Mouse (Mus musculus) forebrain, embryonic 12.5 days (tissue): Measurements from ENCODE around the gene Tmem156. TPM values are rescaled to one million over a fixed set of nuclear protein-coding genes. Genes with fewer than 3 reads are reported as not detected.
"Not testable (repeated sequence)": the region's sequence is repeated elsewhere in the genome, so short reads cannot be mapped to it uniquely, and the experiment has no call there.

ENCODE experiments used
- ATAC-seq: fragments of 200-750 bp; cut with Nextera tagmentation; 2 replicates; pipeline ENCODE4 v1.8.0; 2017; ENCODE audit warnings: moderate TSS enrichment; ENCODE audit not compliant: low FRiP score
- H3K27ac ChIP-seq: fragments of 300-500 bp; sonication (generic); 2 replicates; pipeline ENCODE4 v1.5.1; 2016; ENCODE audit warnings: mild to moderate bottlenecking
- H3K27me3 ChIP-seq: fragments of 300-500 bp; sonication (generic); 2 replicates; pipeline ENCODE4 v1.6.1; 2016; ENCODE audit warnings: mild to moderate bottlenecking
- H3K36me3 ChIP-seq: fragments of 300-500 bp; sonication (generic); replicated peaks from 2 replicates; pipeline ENCODE4 v1.6.1; 2016; ENCODE audit warnings: mild to moderate bottlenecking
- H3K4me1 ChIP-seq: fragments of 300-500 bp; sonication (generic); 2 replicates; pipeline ENCODE4 v1.6.1; 2016
- H3K4me2 ChIP-seq: fragments of 300-500 bp; sonication (generic); 2 replicates; pipeline ENCODE4 v1.6.1; 2016; ENCODE audit warnings: mild to moderate bottlenecking, moderate library complexity
- H3K4me3 ChIP-seq: fragments of 300-500 bp; sonication (generic); replicated peaks from 2 replicates; pipeline ENCODE4 v1.5.1; 2016; ENCODE audit warnings: mild to moderate bottlenecking
- H3K9ac ChIP-seq: fragments of 300-500 bp; sonication (generic); 2 replicates; pipeline ENCODE4 v1.6.1; 2016; ENCODE audit warnings: mild to moderate bottlenecking
- H3K9me3 ChIP-seq: fragments of 300-500 bp; sonication (generic); 2 replicates; pipeline ENCODE4 v1.6.1; 2016
- WGBS: fragments of 180-500 bp; shearing (Covaris S2); methylation state at CpG from one replicate; pipeline ENCODE4 v1.1.7; 2016; 5-methylcytosine and 5-hydroxymethylcytosine counted together
- polyA plus RNA-seq: library from polyadenylated mRNA; unstranded; fragments of >200 nt; fragmentation: Nextera tagmentation; extraction: Ambion mirVana; gene quantifications from 2 replicates; pipeline ENCODE4 v1.2.1, GENCODE M21; 2016

Gene Tmem156
- polyA plus RNA-seq, 1 experiment from 2014 or later: not detected

- no peaks in the 10 kb centered on the region for H3K9me3 ChIP-seq
- 0 out of 2 replicates have a peak, but pooled peaks cover 4% of the 10 kb centered on the region for H3K36me3 ChIP-seq
- WGBS: 93% methylated on average over 6 of the region's 6 CpGs
- H3K4me3 ChIP-seq: no peak overlapping the region
- no peak overlapping the region for H3K9ac ChIP-seq
- no peak for ATAC-seq
- no peaks in the 10 kb centered on the region for H3K27me3 ChIP-seq
- H3K4me2 ChIP-seq: no peak overlapping the region
- peaks cover under 1% of the 10 kb centered on the region; the same call in 1 of the 2 replicates for H3K4me1 ChIP-seq
- no peak overlapping the region for H3K27ac ChIP-seq
Observed at GRCm38 (mm10) chr5:65113323-65113722, 21.4 kb upstream of the Tmem156 start.

GRCm38 (mm10) chr5:65112225-65112624 lies 20.3 kb upstream of the Tmem156 start:
- not testable (repeated sequence) for H3K4me2 ChIP-seq, H3K4me3 ChIP-seq, H3K9me3 ChIP-seq, H3K36me3 ChIP-seq, H3K4me1 ChIP-seq, ATAC-seq, H3K9ac ChIP-seq, H3K27ac ChIP-seq, H3K27me3 ChIP-seq
- 68% methylated on average over 3 of the region's 3 CpGs for WGBS

- peak; percentile 62 for ATAC-seq
- WGBS: 4% methylated on average over 28 of the region's 42 CpGs
- peak overlapping the region; percentile 79 for H3K4me2 ChIP-seq
Observed at GRCm38 (mm10) chr5:65107773-65108432, 16.0 kb upstream of the Tmem156 start.

GRCm38 (mm10) chr5:65106876-65107772 lies 15.2 kb upstream of the Tmem156 start, which contains the start of gene Klhl5:
Gene Klhl5, plus strand, starts transcription at chr5:65107539.
- Histone ChIP-seq H3K4me2 (peak within 1 kb of the TSS; percentile 79), H3K9ac (peak within 1 kb of the TSS; percentile 84), H3K27ac (peak within 1 kb of the TSS; percentile 66), H3K9me3 (no peaks in the 10 kb centered on the region), H3K4me1 (peaks cover 14% of the 10 kb centered on the region), H3K27me3 (no peaks in the 10 kb centered on the region), H3K36me3 (no peaks in the 10 kb centered on the region), H3K4me3 (peak within 1 kb of the TSS; percentile 93)
- ATAC-seq: peak; percentile 95
- 7% methylated on average over 38 of the region's 56 CpGs for WGBS

More at GRCm38 (mm10) chr5:65107773-65108432, 16.0 kb upstream of the Tmem156 start:
- Histone ChIP-seq H3K4me1 (peaks cover 14% of the 10 kb centered on the region), H3K27ac (peak overlapping the region; percentile 66), H3K9me3 (no peaks in the 10 kb centered on the region), H3K36me3 (no peaks in the 10 kb centered on the region), H3K4me3 (peak overlapping the region; percentile 93), H3K9ac (peak overlapping the region; percentile 84), H3K27me3 (no peaks in the 10 kb centered on the region)

- Histone ChIP-seq H3K4me2 (no peak overlapping the region), H3K9me3 (no peaks in the 10 kb centered on the region), H3K4me1 (peaks cover 7% of the 10 kb centered on the region), H3K9ac (no peak overlapping the region), H3K4me3 (no peak overlapping the region), H3K27me3 (no peaks in the 10 kb centered on the region), H3K36me3 (no peaks in the 10 kb centered on the region), H3K27ac (no peak overlapping the region)
- WGBS: 54% methylated on average over 10 of the region's 10 CpGs
- ATAC-seq: no peak
Observed at GRCm38 (mm10) chr5:65102641-65103042, 10.7 kb upstream of the Tmem156 start.

- ATAC-seq: no peak
- H3K9me3 ChIP-seq: no peaks in the 10 kb centered on the region
- H3K4me2 ChIP-seq: no peak overlapping the region
- H3K27me3 ChIP-seq: no peaks in the 10 kb centered on the region
- peaks cover 7% of the 10 kb centered on the region for H3K4me1 ChIP-seq
- no peak overlapping the region for H3K27ac ChIP-seq
- H3K4me3 ChIP-seq: no peak overlapping the region
- H3K36me3 ChIP-seq: no peaks in the 10 kb centered on the region
- H3K9ac ChIP-seq: no peak overlapping the region
- 68% methylated on average over 3 of the region's 3 CpGs for WGBS
Observed at GRCm38 (mm10) chr5:65102026-65102640, 10.2 kb upstream of the Tmem156 start.

GRCm38 (mm10) chr5:65101621-65102020 lies 9.7 kb upstream of the Tmem156 start:
- Histone ChIP-seq H3K4me1 (peaks cover 3% of the 10 kb centered on the region), H3K4me2 (no peak overlapping the region), H3K27ac (no peak overlapping the region), H3K36me3 (no peaks in the 10 kb centered on the region), H3K9me3 (no peaks in the 10 kb centered on the region), H3K4me3 (no peak overlapping the region), H3K9ac (no peak overlapping the region), H3K27me3 (no peaks in the 10 kb centered on the region)
- WGBS: 89% methylated on average over 6 of the region's 6 CpGs
- no peak for ATAC-seq

- H3K9ac ChIP-seq: no peak overlapping the region
- no peaks in the 10 kb centered on the region for H3K27me3 ChIP-seq
- WGBS: 85% methylated on average over 5 of the region's 5 CpGs
- H3K27ac ChIP-seq: no peak overlapping the region
- no peak for ATAC-seq
- 0 out of 2 replicates have a peak, but pooled peaks cover 2% of the 10 kb centered on the region for H3K4me1 ChIP-seq
- H3K4me2 ChIP-seq: no peak overlapping the region
- H3K36me3 ChIP-seq: no peaks in the 10 kb centered on the region
- no peaks in the 10 kb centered on the region for H3K9me3 ChIP-seq
- no peak overlapping the region for H3K4me3 ChIP-seq
Observed at GRCm38 (mm10) chr5:65101209-65101608, 9.3 kb upstream of the Tmem156 start.

- H3K4me2 ChIP-seq: no peak overlapping the region
- no peaks in the 10 kb centered on the region for H3K36me3 ChIP-seq
- 17% methylated on average over 11 of the region's 11 CpGs for WGBS
- H3K9me3 ChIP-seq: no peaks in the 10 kb centered on the region
- H3K9ac ChIP-seq: no peak overlapping the region
- no peak overlapping the region for H3K27ac ChIP-seq
- no peak overlapping the region for H3K4me3 ChIP-seq
- ATAC-seq: peak; percentile 60; the same call in 1 of the 2 replicates
- no peaks in the 10 kb centered on the region for H3K27me3 ChIP-seq
- H3K4me1 ChIP-seq: 0 out of 2 replicates have a peak, but pooled peaks cover 2% of the 10 kb centered on the region
Observed at GRCm38 (mm10) chr5:65100002-65100401, 8.1 kb upstream of the Tmem156 start.

- no peaks in the 10 kb centered on the region for H3K9me3 ChIP-seq
- 90% methylated on average over 5 of the region's 5 CpGs for WGBS
- no peak overlapping the region for H3K9ac ChIP-seq
- H3K4me3 ChIP-seq: no peak overlapping the region
- H3K4me1 ChIP-seq: no peaks in the 10 kb centered on the region; the same call in 1 of the 2 replicates
- H3K27ac ChIP-seq: no peak overlapping the region
- H3K4me2 ChIP-seq: no peak overlapping the region
- no peak for ATAC-seq
- H3K27me3 ChIP-seq: no peaks in the 10 kb centered on the region
- no peaks in the 10 kb centered on the region for H3K36me3 ChIP-seq
Observed at GRCm38 (mm10) chr5:65097457-65097856, 5.5 kb upstream of the Tmem156 start.

- Histone ChIP-seq H3K4me2 (no peak overlapping the region), H3K27ac (no peak overlapping the region), H3K9me3 (no peaks in the 10 kb centered on the region), H3K9ac (no peak overlapping the region), H3K36me3 (no peaks in the 10 kb centered on the region), H3K4me1 (no peaks in the 10 kb centered on the region; the same call in 1 of the 2 replicates), H3K4me3 (no peak overlapping the region), H3K27me3 (no peaks in the 10 kb centered on the region)
- 86% methylated on average over 3 of the region's 3 CpGs for WGBS
- ATAC-seq: no peak
Observed at GRCm38 (mm10) chr5:65096805-65097204, 4.9 kb upstream of the Tmem156 start.

GRCm38 (mm10) chr5:65096082-65096481 lies 4.2 kb upstream of the Tmem156 start:
- H3K4me1 ChIP-seq: no peaks in the 10 kb centered on the region; the same call in 1 of the 2 replicates
- no peaks in the 10 kb centered on the region for H3K27me3 ChIP-seq
- no peak for ATAC-seq
- no peak overlapping the region for H3K27ac ChIP-seq
- H3K4me3 ChIP-seq: no peak overlapping the region
- whole genome bisulfite sequencing: 81% methylated on average over 3 of the region's 3 CpGs
- H3K9ac ChIP-seq: no peak overlapping the region
- no peak overlapping the region for H3K4me2 ChIP-seq
- H3K9me3 ChIP-seq: no peaks in the 10 kb centered on the region
- H3K36me3 ChIP-seq: no peaks in the 10 kb centered on the region
